Mouse (Mus musculus): Measurements from ENCODE around the gene Alg14.

The Alg14 gene

GRCm38 (mm10) chr3:121336234-121336890, 44.8 kb downstream of the Alg14 start:
- no peak for DNase-seq (ENCODE audit: extremely low spot score, low spot score)

GRCm38 (mm10) chr3:121338687-121339086, 47.1 kb downstream of the Alg14 start:
- no peak for DNase-seq (ENCODE audit: extremely low spot score, low spot score)

- DNase-seq (ENCODE audit: extremely low spot score, low spot score): no peak
These were observed 48.8 kb downstream of the Alg14 start for GRCm38 (mm10) chr3:121340321-121340761.

- DNase-seq (ENCODE audit: extremely low spot score, low spot score): no peak
These were observed 51.7 kb downstream of the Alg14 start for GRCm38 (mm10) chr3:121343224-121343623.

GRCm38 (mm10) chr3:121344056-121344945, 52.7 kb downstream of the Alg14 start:
- no peak for DNase-seq (ENCODE audit: extremely low spot score, low spot score)

DNA sequence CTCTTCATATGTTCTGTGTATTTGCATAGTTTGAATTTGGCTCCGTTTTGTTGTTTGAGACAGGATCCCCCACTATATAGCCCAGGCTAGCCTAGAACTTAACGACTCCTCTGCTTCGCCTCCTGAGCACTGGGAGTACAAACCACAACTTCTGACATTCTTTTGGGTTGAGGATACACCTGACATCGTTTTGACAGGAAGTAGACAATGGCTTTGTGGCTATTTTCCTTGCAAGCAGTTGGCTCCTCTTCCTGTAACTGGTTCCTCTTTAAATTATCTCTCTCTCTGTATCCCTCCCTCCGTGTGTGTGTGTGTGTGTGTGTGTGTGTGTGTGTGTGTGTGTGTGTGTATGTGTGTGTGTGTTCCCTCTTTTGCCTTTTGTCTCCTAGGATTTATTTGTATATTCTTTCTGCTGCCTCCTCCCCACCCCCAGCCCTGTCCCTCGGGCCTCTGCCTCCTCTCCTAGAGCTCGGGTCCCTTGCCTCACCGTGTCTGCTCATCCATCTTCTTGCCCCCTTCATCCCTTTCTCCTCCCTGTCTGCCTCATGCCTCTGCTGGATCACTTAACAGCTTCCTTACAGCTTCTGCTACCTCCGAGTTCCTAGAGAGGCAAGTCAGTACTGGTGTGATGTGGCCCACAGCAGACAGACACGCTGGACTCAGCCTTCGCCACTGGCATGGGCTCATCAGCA, 53.5 kb downstream of the Alg14 start:
- no peak for DNase-seq (ENCODE audit: extremely low spot score, low spot score)

- DNase-seq (ENCODE audit: extremely low spot score, low spot score): no peak
These were observed 54.0 kb downstream of the Alg14 start for GRCm38 (mm10) chr3:121345643-121346000.

GRCm38 (mm10) chr3:121346507-121347267, 55.1 kb downstream of the Alg14 start:
- no peak for DNase-seq (ENCODE audit: extremely low spot score, low spot score)

DNA sequence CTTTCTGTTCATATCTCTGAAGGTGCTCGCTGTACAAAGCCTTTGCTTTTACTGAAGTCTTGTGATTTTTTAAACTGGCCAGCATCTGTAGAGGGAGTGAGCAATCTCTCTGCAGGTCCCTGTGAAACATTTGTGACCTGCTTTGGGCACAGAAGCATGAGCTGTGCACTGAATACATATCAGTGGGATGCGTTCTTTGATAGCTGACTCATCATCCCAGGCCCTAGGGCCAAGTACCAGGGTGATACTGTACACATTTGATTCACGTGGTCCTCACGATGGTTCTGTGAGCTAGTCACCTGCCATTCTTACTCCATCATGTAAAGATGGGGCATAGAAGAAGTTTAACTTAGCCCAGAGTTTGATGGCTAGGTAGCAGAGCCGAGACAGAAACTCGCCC, 57.2 kb downstream of the Alg14 start:
- DNase-seq (ENCODE audit: extremely low spot score, low spot score): no peak

DNA sequence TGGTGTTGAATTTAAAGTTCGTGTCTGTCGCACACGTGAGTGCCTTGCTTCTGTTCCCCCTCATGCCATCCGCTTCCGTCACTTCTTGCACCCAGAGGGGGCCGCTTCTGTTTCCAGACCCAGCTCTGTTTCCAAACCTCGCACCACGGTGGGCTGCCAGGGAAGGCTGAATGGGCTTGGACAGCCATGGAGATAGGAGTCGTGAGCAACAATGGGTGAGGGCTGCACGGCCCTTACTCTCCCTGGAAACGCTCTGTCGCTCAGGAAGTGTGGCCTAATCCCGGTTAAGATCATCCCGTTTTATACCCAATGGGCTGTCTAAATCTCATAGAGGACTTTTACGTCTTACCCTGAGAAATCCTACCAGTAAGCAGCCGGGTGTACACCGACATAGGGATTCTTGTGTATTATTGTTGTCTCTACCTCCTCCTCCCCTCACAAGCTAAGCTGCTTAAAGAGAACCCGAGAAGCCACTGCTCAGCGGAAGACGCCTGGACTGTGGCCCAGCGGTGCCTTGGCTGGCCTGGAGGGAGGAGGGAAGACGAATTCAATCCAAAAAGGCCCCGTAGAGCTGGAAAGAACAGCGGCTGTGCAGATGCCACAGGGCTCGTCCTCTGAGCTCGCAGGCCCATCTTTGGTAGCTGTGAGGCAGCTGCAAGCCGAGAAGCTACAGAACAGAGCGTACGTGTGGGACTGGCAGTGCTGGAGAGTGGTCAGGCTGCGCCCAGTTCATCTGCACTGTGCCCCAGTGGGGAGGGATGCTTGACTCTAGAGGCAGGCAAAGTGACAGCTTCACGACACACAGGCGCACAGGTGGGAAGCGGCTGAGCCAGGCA, 58.0 kb downstream of the Alg14 start:
- DNase-seq (ENCODE audit: extremely low spot score, low spot score): no peak

DNA sequence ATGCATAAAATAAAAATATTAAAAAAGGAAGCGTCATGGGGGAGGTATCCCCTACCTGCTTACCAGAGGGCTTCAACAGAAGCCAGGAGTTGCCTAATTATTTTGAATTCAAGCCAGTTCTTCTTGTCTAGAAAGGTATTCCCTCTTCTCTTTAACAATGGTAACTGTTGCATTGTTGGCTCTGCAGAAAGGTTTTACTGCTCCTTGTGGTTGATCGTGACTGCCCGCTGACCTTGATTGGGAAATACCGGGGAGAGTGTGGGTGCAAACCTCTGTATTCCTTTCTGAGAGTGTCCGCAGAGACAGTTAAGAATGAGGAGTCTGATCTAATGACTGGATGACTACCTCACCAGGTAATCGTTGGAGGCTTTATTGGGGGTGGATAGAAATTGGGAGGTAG, 59.7 kb downstream of the Alg14 start:
- no peak for DNase-seq (ENCODE audit: extremely low spot score, low spot score)

DNA sequence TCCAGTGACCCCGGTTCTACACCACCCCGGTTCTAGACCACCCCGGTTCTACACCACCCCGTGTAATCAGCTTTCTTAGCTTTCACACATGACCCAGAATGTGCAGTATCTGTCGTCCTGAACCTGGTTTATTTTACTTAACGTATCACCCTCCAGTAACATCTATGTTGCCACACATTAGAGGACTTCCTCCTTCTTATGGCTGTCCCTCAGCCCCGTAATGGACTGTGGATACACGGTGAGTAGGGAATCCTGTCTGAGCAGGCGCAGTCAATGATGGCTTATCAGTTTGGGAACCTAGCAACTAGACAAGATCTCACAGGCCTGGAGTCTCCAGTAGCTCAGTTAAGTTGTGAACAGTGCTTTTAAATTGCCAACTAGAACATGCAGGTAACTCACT, 62.7 kb downstream of the Alg14 start:
- DNase-seq (ENCODE audit: extremely low spot score, low spot score): no peak

- no peak for DNase-seq (ENCODE audit: extremely low spot score, low spot score)
These were observed 63.4 kb downstream of the Alg14 start for GRCm38 (mm10) chr3:121354861-121355470.

DNA sequence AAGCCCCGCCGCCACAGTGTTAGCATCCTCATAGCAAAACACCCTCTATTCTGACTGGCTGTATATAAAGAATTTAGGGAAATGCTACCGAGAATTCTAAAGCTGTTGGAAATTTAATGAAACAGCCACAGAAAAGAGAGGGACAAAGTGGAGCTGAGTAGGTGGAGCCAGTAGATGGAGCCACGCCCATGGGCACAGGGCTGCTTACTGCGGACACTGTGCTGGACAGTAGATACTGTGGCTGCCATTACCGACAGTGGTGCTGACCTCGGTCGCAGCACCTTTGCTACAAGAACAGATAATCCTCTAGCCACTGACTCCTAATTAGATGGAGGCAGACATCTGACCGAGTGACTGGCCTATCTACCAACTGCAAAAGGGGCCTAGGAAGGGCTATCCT, 64.0 kb downstream of the Alg14 start:
- no peak for DNase-seq (ENCODE audit: extremely low spot score, low spot score)

GRCm38 (mm10) chr3:121356111-121356510, 64.5 kb downstream of the Alg14 start:
- no peak for DNase-seq (ENCODE audit: extremely low spot score, low spot score)

- DNase-seq (ENCODE audit: extremely low spot score, low spot score): no peak
These were observed 65.5 kb downstream of the Alg14 start for GRCm38 (mm10) chr3:121357030-121357429.

GRCm38 (mm10) chr3:121358285-121358684, 66.7 kb downstream of the Alg14 start:
- no peak for DNase-seq (ENCODE audit: extremely low spot score, low spot score)

- DNase-seq (ENCODE audit: extremely low spot score, low spot score): no peak
These were observed 67.3 kb downstream of the Alg14 start for GRCm38 (mm10) chr3:121358850-121359249.

DNA sequence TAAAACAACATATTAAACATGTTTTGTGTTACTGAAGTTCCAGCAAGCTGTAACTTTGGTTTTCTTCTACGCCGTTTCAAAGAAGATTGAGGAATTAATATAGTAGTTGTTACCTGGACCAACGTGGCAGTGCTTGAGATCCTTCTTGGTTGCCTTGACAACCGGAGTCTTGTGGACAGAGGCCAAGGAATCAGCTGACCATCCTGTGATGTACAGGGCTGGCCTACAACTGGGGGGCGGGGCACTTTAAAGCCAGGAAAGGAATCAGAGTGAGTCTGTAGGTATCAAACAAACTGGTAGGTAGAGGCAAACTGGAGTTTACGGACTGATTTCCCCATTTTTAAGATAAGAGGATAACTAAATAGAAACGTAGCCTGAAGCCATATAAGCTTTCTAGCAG, 67.7 kb downstream of the Alg14 start:
- no peak for DNase-seq (ENCODE audit: extremely low spot score, low spot score)

GRCm38 (mm10) chr3:121362002-121362401, 70.4 kb downstream of the Alg14 start:
- no peak for DNase-seq (ENCODE audit: extremely low spot score, low spot score)
